Mouse (Mus musculus) forebrain, embryonic 15.5 days (tissue): ENCODE data around the gene Nav2. TPM values are rescaled to one million over a fixed set of nuclear protein-coding genes. Genes with fewer than 3 reads are reported as not detected.

Experiments
- ATAC-seq: fragments of 200-750 bp; cut with Nextera tagmentation; replicated peaks from 2 replicates; pipeline ENCODE4 v1.8.0; 2017; ENCODE audit warnings: mild to moderate bottlenecking, moderate TSS enrichment, moderate library complexity
- H3K27ac ChIP-seq: fragments of 300-500 bp; sonication (generic); replicated peaks from 2 replicates; pipeline ENCODE4 v1.5.1; 2015; ENCODE audit warnings: mild to moderate bottlenecking, inconsistent platforms
- H3K27me3 ChIP-seq: fragments of 300-500 bp; sonication (generic); 2 replicates; pipeline ENCODE4 v1.6.1; 2015; ENCODE audit warnings: inconsistent platforms
- H3K36me3 ChIP-seq: fragments of 300-500 bp; sonication (generic); 2 replicates; pipeline ENCODE4 v1.6.1; 2015; ENCODE audit warnings: mild to moderate bottlenecking, inconsistent platforms
- H3K4me1 ChIP-seq: fragments of 300-500 bp; sonication (generic); 2 replicates; pipeline ENCODE4 v1.6.1; 2015; ENCODE audit warnings: inconsistent platforms
- H3K4me2 ChIP-seq: fragments of 300-500 bp; sonication (generic); replicated peaks from 2 replicates; pipeline ENCODE4 v1.6.1; 2015; ENCODE audit warnings: mild to moderate bottlenecking, inconsistent platforms
- H3K4me3 ChIP-seq: fragments of 300-500 bp; sonication (generic); 2 replicates; pipeline ENCODE4 v1.5.1; 2015; ENCODE audit warnings: mild to moderate bottlenecking, inconsistent platforms
- H3K9ac ChIP-seq: fragments of 300-500 bp; sonication (generic); replicated peaks from 2 replicates; pipeline ENCODE4 v1.6.1; 2015; ENCODE audit warnings: mild to moderate bottlenecking, inconsistent platforms
- H3K9me3 ChIP-seq: fragments of 300-500 bp; sonication (generic); 2 replicates; pipeline ENCODE4 v1.6.1; 2016; ENCODE audit warnings: inconsistent platforms
- WGBS: fragments of 180-500 bp; shearing (Covaris S2); methylation state at CpG from one replicate; pipeline ENCODE4 v1.1.7; 2015; ENCODE audit warnings: mixed read lengths; 5-methylcytosine and 5-hydroxymethylcytosine counted together
- polyA plus RNA-seq: library from polyadenylated mRNA; unstranded; fragments of >200 nt; fragmentation: Nextera tagmentation; extraction: Ambion mirVana; gene quantifications from 2 replicates; pipeline ENCODE4 v1.2.1, GENCODE M21; 2015

The Nav2 gene
- polyA plus RNA-seq, 1 experiment from 2014 or later, result 27.3 TPM

DNA sequence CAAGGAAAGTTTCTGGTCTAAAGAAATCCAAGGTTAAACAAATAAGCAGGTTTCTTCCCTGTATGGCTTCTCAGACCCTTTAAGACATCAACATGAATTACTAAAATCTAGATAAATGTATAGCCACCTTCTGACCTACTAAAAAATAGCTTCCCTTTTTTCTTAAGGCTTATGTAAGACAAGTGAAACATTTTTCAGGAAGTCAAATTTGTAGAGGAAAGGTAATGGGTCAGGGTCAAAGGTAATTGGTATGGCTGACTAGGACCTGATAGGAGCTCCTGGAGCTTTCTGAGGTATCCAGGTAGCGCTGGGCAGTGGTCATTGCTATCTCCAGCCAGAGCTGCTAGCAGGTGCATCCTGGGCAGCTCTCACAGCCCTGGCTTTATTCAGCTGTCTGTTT, 162.1 kb downstream of the Nav2 start:
- Histone ChIP-seq H3K4me1 (peaks cover 19% of the 10 kb centered on the region), H3K36me3 (no peaks in the 10 kb centered on the region), H3K9ac (no peak overlapping the region), H3K4me3 (no peak overlapping the region), H3K9me3 (no peaks in the 10 kb centered on the region), H3K4me2 (no peak overlapping the region), H3K27ac (no peak overlapping the region), H3K27me3 (peaks cover 5% of the 10 kb centered on the region; the same call in 1 of the 2 replicates)
- 59% methylated on average over 1 of the region's 1 CpGs for WGBS
- no peak for ATAC-seq

DNA sequence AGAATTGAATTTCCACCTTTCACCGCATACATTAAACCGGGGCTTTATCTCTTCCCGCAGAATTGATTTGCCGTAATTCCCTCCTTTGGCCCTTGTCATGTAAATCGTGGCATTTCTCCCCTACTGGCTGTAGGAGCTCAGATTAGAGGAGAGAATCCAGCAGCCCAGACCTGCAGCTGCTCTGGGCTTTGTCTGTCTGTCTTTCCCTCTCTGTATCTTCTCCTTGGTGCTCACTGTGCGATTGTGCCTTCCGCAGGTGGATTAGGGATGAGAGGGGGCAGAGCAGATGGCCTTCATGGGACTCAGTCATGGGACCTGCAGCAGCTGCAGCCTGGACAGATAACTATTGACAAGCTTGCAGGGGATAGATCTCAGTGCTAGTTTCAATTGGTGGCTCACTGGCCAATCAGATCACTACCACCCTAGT, 162.6 kb downstream of the Nav2 start:
- H3K9ac ChIP-seq, result no peak overlapping the region
- no peak overlapping the region for H3K4me3 ChIP-seq
- H3K4me2 ChIP-seq, result no peak overlapping the region
- ATAC-seq, result no peak
- no peaks in the 10 kb centered on the region for H3K36me3 ChIP-seq
- 13% methylated on average over 7 of the region's 7 CpGs for WGBS
- peaks cover 19% of the 10 kb centered on the region for H3K4me1 ChIP-seq
- no peak overlapping the region for H3K27ac ChIP-seq
- H3K9me3 ChIP-seq, result no peaks in the 10 kb centered on the region
- peaks cover 5% of the 10 kb centered on the region; the same call in 1 of the 2 replicates for H3K27me3 ChIP-seq

DNA sequence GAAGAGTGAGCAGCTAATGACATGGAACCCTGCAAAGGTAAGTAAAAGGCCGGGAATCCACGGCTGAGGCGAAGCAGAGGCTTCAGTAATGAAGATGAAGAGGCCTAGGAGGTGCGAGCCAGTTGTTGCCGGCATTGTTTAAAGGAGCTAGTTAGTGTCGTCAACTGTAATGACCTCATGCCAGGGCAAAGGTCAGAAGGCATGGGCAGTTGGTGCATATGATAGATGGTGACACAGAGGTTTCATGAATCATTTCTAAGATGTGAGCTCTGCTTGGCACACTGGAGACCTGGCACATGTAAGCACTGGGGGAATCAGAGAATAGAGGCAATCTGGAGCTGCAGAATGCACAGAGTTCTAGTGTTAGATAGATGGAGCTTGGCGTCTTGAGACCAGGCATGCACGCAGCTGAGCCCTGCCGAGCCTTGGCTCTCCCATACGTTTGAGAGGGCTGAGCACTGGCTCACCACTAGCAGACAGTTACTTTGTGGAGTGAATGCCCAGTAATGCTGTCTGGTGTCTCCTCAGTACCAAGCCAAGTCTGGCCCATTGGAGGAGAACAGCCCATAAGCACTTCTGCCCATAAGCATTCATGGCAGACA, 166.9 kb downstream of the Nav2 start:
- 60% methylated on average over 10 of the region's 10 CpGs for WGBS
- no peak overlapping the region for H3K27ac ChIP-seq
- no peaks in the 10 kb centered on the region for H3K27me3 ChIP-seq
- H3K36me3 ChIP-seq, result no peaks in the 10 kb centered on the region
- H3K4me2 ChIP-seq, result no peak overlapping the region
- ATAC-seq, result peak; percentile 37
- H3K4me3 ChIP-seq, result no peak overlapping the region
- H3K9ac ChIP-seq, result no peak overlapping the region
- peaks cover 27% of the 10 kb centered on the region for H3K4me1 ChIP-seq
- H3K9me3 ChIP-seq, result no peaks in the 10 kb centered on the region

DNA sequence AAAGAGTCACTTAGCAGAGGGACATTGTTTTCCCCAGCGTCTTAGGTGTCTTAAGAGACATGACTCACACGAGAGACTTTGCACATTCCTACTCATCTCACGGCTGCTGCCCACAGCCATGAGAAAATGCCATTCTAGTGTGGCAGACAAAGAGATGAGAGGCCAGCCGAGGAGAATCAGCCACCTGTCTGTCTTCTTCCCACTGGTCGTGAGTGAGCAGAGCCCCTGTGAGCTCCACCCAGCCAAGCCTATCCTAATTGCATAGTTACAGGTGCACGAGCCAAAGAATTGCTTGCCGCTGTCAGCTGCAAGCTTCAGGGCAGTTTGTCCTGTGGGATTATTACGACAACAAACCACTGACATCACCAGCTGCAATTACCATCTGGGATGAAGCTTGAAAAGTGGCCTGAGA, 167.8 kb downstream of the Nav2 start:
- Histone ChIP-seq H3K4me2 (no peak overlapping the region), H3K4me3 (no peak overlapping the region), H3K27me3 (no peaks in the 10 kb centered on the region), H3K9ac (no peak overlapping the region), H3K27ac (no peak overlapping the region), H3K4me1 (peaks cover 21% of the 10 kb centered on the region), H3K36me3 (no peaks in the 10 kb centered on the region), H3K9me3 (no peaks in the 10 kb centered on the region)
- ATAC-seq, result no peak
- 40% methylated on average over 8 of the region's 8 CpGs for WGBS

DNA sequence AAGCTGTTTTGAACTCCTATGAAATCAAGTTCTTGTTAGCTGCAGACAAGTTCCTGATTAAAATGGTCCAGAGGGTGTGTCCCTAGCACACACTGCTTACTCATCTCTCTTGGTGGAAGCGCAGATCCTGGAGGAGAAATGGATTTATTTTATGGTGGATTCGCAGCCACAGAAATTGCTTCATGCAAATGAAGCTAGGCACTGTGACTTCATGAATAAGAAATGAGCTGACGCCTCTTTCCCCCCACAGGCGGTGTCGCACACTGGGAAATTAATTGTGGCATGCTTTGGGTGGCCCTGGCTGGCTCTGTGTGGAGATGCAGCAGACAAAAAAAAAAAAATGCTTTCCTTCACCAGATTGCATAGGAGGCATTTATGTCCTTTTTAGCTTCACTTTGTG, 170.4 kb downstream of the Nav2 start:
- H3K9me3 ChIP-seq, result no peaks in the 10 kb centered on the region
- peak; percentile 58; the same call in 1 of the 2 replicates for ATAC-seq
- H3K27ac ChIP-seq, result no peak overlapping the region

DNA sequence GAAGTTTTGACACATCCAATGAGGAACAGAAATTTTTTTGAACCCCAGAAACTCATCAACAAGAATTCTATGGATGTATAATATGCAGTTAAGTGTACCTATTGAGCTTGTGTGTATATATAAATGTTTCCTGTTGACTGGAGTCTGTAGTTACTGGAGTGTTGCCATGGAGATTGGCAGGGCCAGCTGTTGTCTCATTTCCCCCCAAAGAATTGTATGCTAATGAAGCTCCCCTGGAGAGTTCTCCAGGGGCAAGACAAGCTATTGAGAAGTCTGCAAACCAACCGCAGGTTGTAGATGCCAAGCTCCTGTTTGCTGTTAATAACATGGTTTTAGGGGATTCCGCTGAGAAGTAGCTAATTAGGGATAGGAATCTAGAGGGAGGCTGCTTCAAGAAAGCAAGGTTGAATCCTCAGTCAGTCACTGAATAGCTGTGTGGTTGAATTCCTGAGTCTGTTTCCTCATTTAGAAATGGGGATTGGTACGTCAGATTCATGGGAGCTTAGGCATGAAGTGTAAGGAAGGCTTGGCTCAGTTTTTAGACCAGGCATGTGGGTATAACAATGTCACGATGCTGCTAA, 174.2 kb downstream of the Nav2 start:
- Histone ChIP-seq H3K9ac (no peak overlapping the region), H3K9me3 (no peaks in the 10 kb centered on the region), H3K4me3 (no peak overlapping the region), H3K36me3 (no peaks in the 10 kb centered on the region), H3K4me2 (no peak overlapping the region), H3K27ac (no peak overlapping the region), H3K27me3 (no peaks in the 10 kb centered on the region), H3K4me1 (peaks cover 58% of the 10 kb centered on the region)
- 34% methylated on average over 4 of the region's 4 CpGs for WGBS
- no peak for ATAC-seq

More for the DNA sequence above, 170.4 kb downstream of the Nav2 start:
- Histone ChIP-seq H3K4me1 (peaks cover 38% of the 10 kb centered on the region), H3K9ac (no peak overlapping the region), H3K27me3 (no peaks in the 10 kb centered on the region), H3K36me3 (no peaks in the 10 kb centered on the region), H3K4me3 (no peak overlapping the region), H3K4me2 (no peak overlapping the region)
- WGBS, result 16% methylated on average over 5 of the region's 5 CpGs

DNA sequence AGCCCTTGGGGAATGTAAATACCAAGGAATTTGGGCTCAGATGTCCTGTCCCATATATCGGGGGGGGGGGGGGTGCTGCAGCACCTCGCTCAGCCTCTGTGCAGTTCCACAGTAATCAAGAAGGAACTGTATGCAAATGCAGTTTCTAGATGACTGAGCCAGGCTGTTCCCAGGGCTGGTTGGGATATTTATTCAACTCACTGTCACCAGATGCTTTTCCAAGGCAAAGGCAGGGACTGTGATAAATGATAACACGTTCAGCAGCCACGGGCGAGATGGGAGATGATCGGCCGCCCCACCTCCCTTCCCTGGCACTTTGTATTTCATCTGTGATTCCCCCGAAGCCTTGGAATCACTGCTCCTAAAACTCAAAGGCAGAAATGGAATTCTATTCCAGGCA, 176.3 kb downstream of the Nav2 start:
- Histone ChIP-seq H3K4me3 (no peak overlapping the region), H3K36me3 (no peaks in the 10 kb centered on the region), H3K27ac (peak overlapping the region; percentile 58), H3K4me2 (no peak overlapping the region), H3K9me3 (no peaks in the 10 kb centered on the region), H3K27me3 (no peaks in the 10 kb centered on the region), H3K4me1 (peaks cover 48% of the 10 kb centered on the region), H3K9ac (no peak overlapping the region)
- 52% methylated on average over 8 of the region's 8 CpGs for WGBS
- no peak for ATAC-seq

DNA sequence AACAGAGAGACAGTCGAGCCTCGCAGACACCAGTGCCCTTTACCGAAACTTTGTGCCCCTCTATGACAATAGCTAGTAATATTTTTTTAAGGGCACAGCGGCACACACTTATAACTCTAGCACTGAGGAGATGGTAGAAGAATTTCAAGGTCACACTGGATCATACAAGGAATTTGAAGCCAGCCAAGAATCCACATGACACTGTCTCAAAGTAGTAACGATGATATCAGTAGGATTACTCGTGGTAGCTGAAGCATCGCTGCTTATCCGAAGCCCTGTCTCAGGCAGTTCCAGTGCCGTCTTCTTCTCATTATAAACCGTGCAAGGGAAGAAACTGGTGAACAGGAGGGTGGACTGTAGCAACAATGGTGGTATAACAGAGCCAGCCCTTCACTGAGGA, 177.2 kb downstream of the Nav2 start:
- WGBS, result 76% methylated on average over 10 of the region's 10 CpGs
- ATAC-seq, result no peak
- peaks cover 48% of the 10 kb centered on the region for H3K4me1 ChIP-seq

DNA sequence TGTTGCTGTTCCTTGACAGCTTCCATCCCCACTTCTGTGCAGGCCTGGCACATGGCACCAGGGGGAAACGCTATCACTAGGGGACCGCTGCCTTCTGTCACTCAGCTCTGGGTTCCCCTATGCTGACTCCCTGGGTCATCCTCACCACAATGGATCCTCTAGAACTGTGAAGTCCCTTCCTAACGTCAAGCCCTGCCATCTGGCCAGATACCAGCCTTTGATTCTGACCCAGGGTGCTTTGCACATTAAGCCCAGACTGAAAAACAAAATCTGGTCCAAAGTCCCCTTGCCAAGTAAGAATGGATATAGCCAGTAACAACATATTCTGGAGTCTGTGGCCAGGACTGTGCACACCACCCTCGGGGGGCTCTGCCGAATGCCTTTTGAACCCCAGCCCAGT, 178.6 kb downstream of the Nav2 start:
- Histone ChIP-seq H3K4me3 (no peak overlapping the region), H3K4me1 (peaks cover 47% of the 10 kb centered on the region), H3K36me3 (no peaks in the 10 kb centered on the region), H3K9ac (no peak overlapping the region), H3K27ac (peak overlapping the region; percentile 35), H3K4me2 (no peak overlapping the region), H3K27me3 (no peaks in the 10 kb centered on the region), H3K9me3 (no peaks in the 10 kb centered on the region)
- WGBS, result 50% methylated on average over 5 of the region's 5 CpGs
- peak; percentile 54 for ATAC-seq

More for the DNA sequence above, 177.2 kb downstream of the Nav2 start:
- Histone ChIP-seq H3K36me3 (no peaks in the 10 kb centered on the region), H3K4me2 (no peak overlapping the region), H3K9ac (no peak overlapping the region), H3K27me3 (no peaks in the 10 kb centered on the region), H3K4me3 (no peak overlapping the region), H3K27ac (peak overlapping the region; percentile 58; the same call in 1 of the 2 replicates), H3K9me3 (no peaks in the 10 kb centered on the region)

DNA sequence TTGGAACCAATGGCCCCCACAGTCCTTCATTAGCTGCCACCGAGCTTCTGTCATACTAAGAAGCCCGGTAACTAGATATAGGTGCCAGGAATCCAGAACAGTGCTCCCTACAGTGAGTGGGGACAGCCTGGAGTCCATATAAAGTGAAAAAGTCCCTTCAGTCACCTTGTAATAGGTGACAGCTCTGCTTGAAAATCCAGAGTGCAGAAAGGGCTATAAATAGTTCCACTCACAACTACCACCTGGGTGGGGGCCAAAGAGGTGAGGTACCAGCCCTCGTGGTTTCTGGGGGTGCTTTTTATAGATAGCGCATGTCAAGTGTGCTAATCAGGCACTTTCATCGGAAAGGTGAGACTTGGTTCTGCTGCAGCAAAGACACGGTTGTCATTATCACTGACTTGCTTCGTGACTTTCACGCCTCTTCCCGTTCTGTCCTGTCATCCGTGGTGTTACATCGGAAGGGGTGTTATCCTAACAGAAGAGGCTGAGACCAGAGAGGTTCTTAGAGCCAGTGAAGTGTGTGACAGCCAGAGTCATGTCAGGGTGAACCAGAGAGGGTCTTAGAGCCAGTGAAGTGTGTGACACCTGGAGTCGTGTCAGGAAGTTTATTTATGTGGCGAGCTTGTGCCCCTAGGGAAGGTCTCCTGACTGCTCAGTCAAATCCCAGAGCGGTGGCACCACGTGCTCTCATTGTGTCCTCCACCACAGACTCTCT, 179.8 kb downstream of the Nav2 start:
- H3K4me2 ChIP-seq, result no peak overlapping the region
- no peaks in the 10 kb centered on the region for H3K36me3 ChIP-seq
- H3K4me1 ChIP-seq, result peaks cover 38% of the 10 kb centered on the region
- H3K4me3 ChIP-seq, result no peak overlapping the region
- no peaks in the 10 kb centered on the region for H3K27me3 ChIP-seq
- no peak overlapping the region for H3K9ac ChIP-seq
- no peak overlapping the region for H3K27ac ChIP-seq
- ATAC-seq, result no peak
- H3K9me3 ChIP-seq, result no peaks in the 10 kb centered on the region
- 75% methylated on average over 15 of the region's 15 CpGs for WGBS

DNA sequence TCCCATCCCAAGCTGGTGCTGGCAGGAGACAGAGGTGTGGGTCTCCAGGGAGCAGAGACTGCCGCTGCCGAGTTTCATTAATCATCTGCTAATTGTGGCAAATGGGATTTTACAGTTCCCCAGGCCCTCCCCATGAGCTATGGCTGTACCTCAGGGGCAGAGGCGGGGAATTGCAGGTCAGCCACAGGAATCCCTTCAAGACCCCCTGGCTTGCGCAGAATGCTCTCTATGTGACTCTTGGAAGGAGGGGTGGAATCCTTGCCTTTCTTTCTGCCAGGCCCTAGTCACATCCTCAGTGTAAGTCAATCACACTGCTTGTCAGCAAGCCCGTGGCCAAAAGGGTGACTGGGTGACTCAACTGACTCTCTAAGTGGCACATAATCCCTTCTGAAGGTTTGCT, 182.9 kb downstream of the Nav2 start:
- no peak for ATAC-seq
- Histone ChIP-seq H3K27ac (no peak overlapping the region), H3K4me2 (no peak overlapping the region), H3K36me3 (no peaks in the 10 kb centered on the region), H3K27me3 (no peaks in the 10 kb centered on the region), H3K9ac (no peak overlapping the region), H3K4me3 (no peak overlapping the region), H3K4me1 (peaks cover 13% of the 10 kb centered on the region), H3K9me3 (no peaks in the 10 kb centered on the region)
- WGBS, result 56% methylated on average over 5 of the region's 5 CpGs

DNA sequence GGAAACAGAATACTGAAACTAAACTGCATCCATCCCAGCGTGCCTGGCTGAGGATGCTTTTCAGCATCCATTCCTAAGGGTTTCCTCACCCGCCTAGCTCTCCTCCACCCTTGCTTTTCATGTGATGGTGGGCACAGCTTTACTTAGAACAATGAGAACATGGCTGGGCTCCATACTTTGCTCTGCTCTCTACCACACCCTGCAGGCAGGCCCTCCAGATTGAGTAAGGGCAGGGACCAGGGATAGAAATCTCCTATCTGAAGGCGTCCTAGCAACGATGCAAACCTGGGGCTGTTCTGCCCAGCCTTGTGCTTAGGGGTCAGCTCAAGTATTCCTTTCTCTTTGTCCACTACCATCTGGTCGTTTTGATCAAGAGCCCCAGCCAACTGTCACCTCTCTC, 183.4 kb downstream of the Nav2 start:
- no peaks in the 10 kb centered on the region for H3K27me3 ChIP-seq
- no peak overlapping the region for H3K9ac ChIP-seq
- no peak overlapping the region for H3K27ac ChIP-seq
- H3K36me3 ChIP-seq, result no peaks in the 10 kb centered on the region
- 54% methylated on average over 5 of the region's 5 CpGs for WGBS
- peaks cover 8% of the 10 kb centered on the region for H3K4me1 ChIP-seq
- no peak overlapping the region for H3K4me3 ChIP-seq
- H3K9me3 ChIP-seq, result no peaks in the 10 kb centered on the region
- no peak for ATAC-seq
- no peak overlapping the region for H3K4me2 ChIP-seq
